Mouse (Mus musculus): ENCODE measurements at regions not wholly inside any gene's neighbourhood (a gene's known extent, or its start where the extent isn't known, plus 50 kb on each side); places are given as distances from the start of the nearest gene placed in this dataset.

DNA sequence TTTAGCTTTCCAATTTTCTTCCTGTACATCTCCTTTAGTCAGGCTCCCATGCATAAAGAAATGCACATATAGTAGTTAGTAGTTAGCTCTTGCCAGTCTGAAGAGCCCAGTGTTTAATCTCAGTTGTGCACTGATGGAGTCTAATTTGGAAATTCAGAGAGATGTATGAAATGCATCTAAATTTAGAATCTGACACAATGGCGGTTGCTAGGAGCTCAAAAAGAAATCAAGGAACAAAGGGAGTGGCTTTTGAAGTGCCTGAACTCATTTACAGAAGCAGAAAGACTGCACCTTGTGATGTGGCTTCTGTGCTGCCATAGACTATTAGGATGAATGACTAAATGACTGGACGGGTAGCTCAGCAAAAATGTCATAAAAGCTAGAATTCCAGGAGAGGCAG lies 916.3 kb downstream of the Rps29 start:
- Histone ChIP-seq H3K27ac (replicated peaks) (0 out of 2 replicates have a peak overlapping the region, but pooled peaks have one; percentile 9), H3K36me3 (no peaks in the 10 kb centered on the region), H3K4me1 (peaks cover 11% of the 10 kb centered on the region), H3K27me3 (ENCODE audit: low read depth, poor library complexity, severe bottlenecking) (no peaks in the 10 kb centered on the region), H3K9me3 (replicated peaks) (no peaks in the 10 kb centered on the region), H3K4me3 (no peak overlapping the region)
- DNase-seq (ENCODE audit: low spot score) = no peak
- WGBS = 55% methylated on average over 2 of the region's 2 CpGs

DNA sequence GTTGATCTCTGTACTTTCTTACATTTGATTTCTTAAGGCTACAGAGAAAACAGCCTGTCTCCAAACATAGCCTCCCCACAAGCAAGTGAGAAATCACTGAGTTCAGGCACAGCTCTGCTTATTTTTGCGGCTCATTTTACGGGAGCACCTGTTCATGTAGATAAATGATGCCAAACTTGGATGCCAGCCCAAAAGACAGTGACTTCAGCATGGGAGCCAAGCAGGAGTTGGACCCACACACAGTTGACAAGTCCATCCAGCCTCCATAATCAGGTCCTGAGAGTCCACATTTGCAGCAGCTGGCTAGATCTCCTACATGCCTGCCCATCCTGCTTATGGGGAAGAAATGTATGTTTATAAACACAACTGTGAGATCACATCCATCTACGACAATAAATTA lies 927.2 kb downstream of the Rps29 start:
- 96% methylated on average over 3 of the region's 3 CpGs for WGBS
- Histone ChIP-seq H3K27ac (replicated peaks) (no peak overlapping the region), H3K4me3 (no peak overlapping the region), H3K36me3 (no peaks in the 10 kb centered on the region), H3K27me3 (ENCODE audit: low read depth, poor library complexity, severe bottlenecking) (no peaks in the 10 kb centered on the region), H3K4me1 (no peaks in the 10 kb centered on the region), H3K9me3 (replicated peaks) (no peaks in the 10 kb centered on the region)
- DNase-seq (ENCODE audit: low spot score) = no peak

DNA sequence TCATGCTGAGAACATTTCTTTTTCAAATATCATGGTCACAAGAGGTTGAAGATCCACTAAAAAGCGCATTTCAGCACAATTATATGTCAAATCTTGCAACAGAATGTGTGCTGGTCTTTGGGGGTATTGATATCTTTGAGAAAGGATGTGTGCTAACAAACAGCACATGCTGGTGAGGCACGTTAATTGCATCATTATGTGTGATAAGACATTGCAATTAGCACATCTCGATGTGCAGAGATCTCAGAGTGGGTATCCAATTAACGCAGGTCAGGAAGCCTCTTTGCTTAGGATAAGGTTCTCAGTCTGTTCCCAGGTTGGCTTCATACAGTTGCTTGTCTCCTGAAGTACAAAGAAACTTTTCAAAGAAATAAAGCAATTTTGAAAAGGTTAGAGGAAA lies 941.9 kb downstream of the Rps29 start:
- Histone ChIP-seq H3K4me1 (no peaks in the 10 kb centered on the region), H3K4me3 (no peak overlapping the region), H3K9me3 (replicated peaks) (no peaks in the 10 kb centered on the region), H3K36me3 (no peaks in the 10 kb centered on the region), H3K27me3 (ENCODE audit: low read depth, poor library complexity, severe bottlenecking) (no peaks in the 10 kb centered on the region), H3K27ac (replicated peaks) (no peak overlapping the region)
- 77% methylated on average over 4 of the region's 4 CpGs for WGBS
- no peak for DNase-seq (ENCODE audit: low spot score)

DNA sequence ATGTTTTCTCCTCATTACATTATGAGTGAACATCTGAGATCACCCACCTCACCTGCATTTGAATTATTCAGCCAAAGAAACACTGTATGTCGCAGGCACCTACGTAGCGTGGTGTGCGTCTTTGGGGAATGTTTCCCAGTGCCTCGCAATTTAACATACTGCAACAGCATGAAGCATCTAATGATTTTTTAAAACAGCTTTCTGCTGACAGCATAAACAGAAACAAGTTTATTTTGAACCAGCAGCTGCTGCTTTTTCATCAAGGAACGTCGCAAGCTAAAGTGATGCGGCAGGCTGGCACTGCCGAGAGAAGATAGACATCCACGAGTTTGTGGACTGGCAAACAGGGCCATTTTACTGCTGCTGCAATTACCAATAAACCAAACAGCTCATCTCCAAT lies 950.7 kb downstream of the Rps29 start:
- no peak for DNase-seq (ENCODE audit: low spot score)
- 94% methylated on average over 10 of the region's 10 CpGs for WGBS
- no peak overlapping the region for H3K4me3 ChIP-seq
- 0 out of 2 replicates have a peak, but pooled peaks cover 3% of the 10 kb centered on the region for H3K4me1 ChIP-seq
- no peaks in the 10 kb centered on the region for H3K27me3 ChIP-seq (ENCODE audit: low read depth, poor library complexity, severe bottlenecking)
- H3K27ac ChIP-seq (replicated peaks) = no peak overlapping the region
- no peaks in the 10 kb centered on the region for H3K36me3 ChIP-seq
- no peaks in the 10 kb centered on the region for H3K9me3 ChIP-seq (replicated peaks)

DNA sequence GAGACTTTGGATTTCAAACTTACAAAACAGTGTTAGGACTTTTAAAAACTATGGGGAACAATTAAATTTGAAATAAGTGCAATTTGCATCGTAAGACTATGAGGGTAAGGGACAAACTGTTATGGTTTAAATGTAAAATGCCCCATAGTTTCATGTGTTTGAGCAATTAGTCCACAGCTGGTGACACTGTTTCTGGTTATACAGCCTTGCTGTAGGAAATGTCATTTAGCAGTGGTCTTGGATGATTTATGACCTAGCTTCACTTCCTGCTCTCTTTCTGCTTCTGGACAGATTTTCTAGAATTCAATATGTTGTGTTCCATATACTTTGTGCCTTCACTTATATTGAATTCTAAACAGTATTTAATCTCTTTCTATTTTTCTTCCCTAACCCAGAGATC lies 961.5 kb upstream of the Mdga2 start:
- WGBS = 89% methylated on average over 1 of the region's 1 CpGs
- Histone ChIP-seq H3K27me3 (ENCODE audit: low read depth, poor library complexity, severe bottlenecking) (no peaks in the 10 kb centered on the region), H3K27ac (replicated peaks) (no peak overlapping the region), H3K4me1 (no peaks in the 10 kb centered on the region), H3K9me3 (replicated peaks) (no peaks in the 10 kb centered on the region), H3K36me3 (no peaks in the 10 kb centered on the region), H3K4me3 (no peak overlapping the region)
- DNase-seq (ENCODE audit: low spot score) = no peak

DNA sequence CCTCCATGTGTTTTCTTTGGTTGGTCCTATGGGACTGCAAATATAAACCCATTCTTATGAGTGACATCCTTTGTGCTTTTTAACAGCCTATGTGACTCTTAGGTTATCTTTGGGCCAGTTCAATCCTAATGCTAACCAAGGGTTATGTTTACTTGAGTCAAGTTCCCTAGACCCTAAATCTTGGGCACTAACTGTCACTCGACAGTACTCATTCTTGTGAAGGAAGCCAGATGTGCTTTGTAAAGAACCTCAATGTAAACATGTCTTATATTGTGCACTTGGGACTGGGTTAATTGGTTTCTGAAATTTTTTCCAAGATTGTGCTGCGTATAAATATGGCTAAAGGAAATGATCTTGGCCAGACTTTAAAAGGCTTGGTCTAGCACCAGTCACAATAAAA lies 939.0 kb upstream of the Mdga2 start:
- Histone ChIP-seq H3K9me3 (replicated peaks) (no peaks in the 10 kb centered on the region), H3K27ac (replicated peaks) (no peak overlapping the region), H3K4me1 (no peaks in the 10 kb centered on the region), H3K36me3 (no peaks in the 10 kb centered on the region), H3K27me3 (ENCODE audit: low read depth, poor library complexity, severe bottlenecking) (no peaks in the 10 kb centered on the region), H3K4me3 (no peak overlapping the region)
- DNase-seq (ENCODE audit: low spot score) = no peak
- WGBS = 78% methylated on average over 2 of the region's 2 CpGs

DNA sequence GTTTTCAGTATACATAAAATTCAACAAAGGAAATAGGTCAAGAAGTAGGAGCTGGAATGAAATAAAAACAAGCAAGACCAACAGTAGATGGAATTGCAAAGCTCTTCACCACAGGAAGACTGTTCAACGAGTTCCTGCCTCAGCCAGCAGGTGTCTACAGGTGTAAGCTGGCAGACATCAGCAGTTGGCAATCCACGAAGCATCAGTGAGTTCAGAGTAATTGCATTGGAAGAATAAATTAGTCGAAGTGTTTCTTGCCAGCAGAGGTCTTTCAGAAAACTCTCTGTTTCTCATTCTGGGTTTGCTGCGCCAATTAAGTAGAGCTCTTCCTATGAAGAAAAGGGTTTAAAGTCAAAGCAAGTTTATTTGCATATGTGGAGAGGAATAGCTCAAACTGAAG lies 925.7 kb upstream of the Mdga2 start:
- Histone ChIP-seq H3K4me1 (no peaks in the 10 kb centered on the region), H3K27ac (replicated peaks) (no peak overlapping the region), H3K9me3 (replicated peaks) (no peaks in the 10 kb centered on the region), H3K36me3 (no peaks in the 10 kb centered on the region), H3K4me3 (no peak overlapping the region), H3K27me3 (ENCODE audit: low read depth, poor library complexity, severe bottlenecking) (no peaks in the 10 kb centered on the region)
- 59% methylated on average over 4 of the region's 4 CpGs for WGBS
- DNase-seq (ENCODE audit: low spot score) = no peak

DNA sequence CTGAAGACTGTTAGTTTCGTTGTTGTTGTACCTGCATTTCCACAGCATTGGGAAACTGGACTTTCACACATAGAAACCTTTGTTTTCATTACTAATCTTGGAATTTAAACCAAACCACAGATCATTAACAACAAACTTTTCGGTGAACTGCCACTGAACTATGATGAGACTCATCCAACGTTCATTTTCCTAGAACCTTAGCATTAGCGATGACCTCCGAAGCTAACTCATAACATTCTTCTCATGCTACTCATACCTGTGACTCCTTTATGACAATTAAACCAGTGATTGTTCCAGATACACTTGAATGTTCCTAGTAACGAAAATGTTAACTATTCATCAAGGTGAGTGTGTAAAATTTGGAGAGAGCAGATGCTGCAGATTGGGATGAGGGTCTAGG lies 917.5 kb upstream of the Mdga2 start:
- H3K9me3 ChIP-seq (replicated peaks) = no peaks in the 10 kb centered on the region
- no peaks in the 10 kb centered on the region for H3K4me1 ChIP-seq
- no peaks in the 10 kb centered on the region for H3K36me3 ChIP-seq
- no peak for DNase-seq (ENCODE audit: low spot score)
- no peaks in the 10 kb centered on the region for H3K27me3 ChIP-seq (ENCODE audit: low read depth, poor library complexity, severe bottlenecking)
- WGBS = 87% methylated on average over 6 of the region's 6 CpGs
- H3K27ac ChIP-seq (replicated peaks) = no peak overlapping the region
- no peak overlapping the region for H3K4me3 ChIP-seq

DNA sequence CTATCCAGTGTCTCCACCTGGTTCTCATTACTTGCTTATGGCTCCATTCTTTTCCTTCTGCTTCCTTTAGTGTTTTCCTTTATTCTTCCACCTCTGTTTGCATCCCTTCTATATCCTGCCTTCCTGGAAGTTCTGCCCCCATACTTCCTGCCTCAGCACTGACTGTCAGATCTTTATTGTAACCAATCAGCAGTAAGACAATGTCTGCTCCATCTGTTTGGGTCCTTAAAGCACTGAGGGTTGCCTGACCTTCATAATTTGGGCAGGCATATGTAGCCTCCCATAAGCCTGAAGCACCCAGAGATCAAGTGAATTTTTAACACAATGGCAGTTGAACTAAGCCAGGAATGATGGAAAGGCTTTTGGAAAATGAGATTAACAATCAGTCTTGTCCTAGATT lies 909.4 kb upstream of the Mdga2 start:
- Histone ChIP-seq H3K9me3 (replicated peaks) (no peaks in the 10 kb centered on the region), H3K27me3 (ENCODE audit: low read depth, poor library complexity, severe bottlenecking) (no peaks in the 10 kb centered on the region), H3K36me3 (no peaks in the 10 kb centered on the region), H3K4me3 (no peak overlapping the region), H3K4me1 (no peaks in the 10 kb centered on the region), H3K27ac (replicated peaks) (no peak overlapping the region)
- no peak for DNase-seq (ENCODE audit: low spot score)

DNA sequence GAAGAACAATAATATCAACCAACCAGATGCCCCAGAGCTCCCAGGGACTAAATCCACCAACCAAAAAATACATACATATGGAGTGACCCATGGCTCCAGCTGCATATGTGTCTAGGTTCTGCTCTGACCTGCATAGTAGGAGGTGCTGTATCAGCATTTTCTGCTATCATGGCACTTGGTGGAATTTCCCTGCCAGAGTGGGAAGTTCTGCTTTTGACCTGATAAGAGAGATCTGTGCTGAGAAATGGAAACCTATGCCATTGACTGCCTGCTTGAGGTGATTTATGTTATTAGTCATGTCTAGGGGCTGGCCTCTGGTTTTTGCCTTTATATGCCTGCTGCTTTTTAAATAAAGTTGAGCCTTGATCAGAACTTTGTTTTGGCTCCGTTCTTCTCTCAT lies 893.4 kb upstream of the Mdga2 start:
- Histone ChIP-seq H3K9me3 (replicated peaks) (no peaks in the 10 kb centered on the region), H3K27me3 (ENCODE audit: low read depth, poor library complexity, severe bottlenecking) (no peaks in the 10 kb centered on the region), H3K4me1 (no peaks in the 10 kb centered on the region), H3K36me3 (no peaks in the 10 kb centered on the region), H3K27ac (replicated peaks) (no peak overlapping the region), H3K4me3 (no peak overlapping the region)
- no peak for DNase-seq (ENCODE audit: low spot score)
- 54% methylated on average over 1 of the region's 1 CpGs for WGBS
